Mouse (Mus musculus): ENCODE measurements around the gene Pdss2. TPM values are rescaled to one million over a fixed set of nuclear protein-coding genes. Genes with fewer than 3 reads are reported as not detected.

The Pdss2 gene
- polyA plus RNA-seq, 1 experiment from 2014 or later, result 13.4 TPM

DNA sequence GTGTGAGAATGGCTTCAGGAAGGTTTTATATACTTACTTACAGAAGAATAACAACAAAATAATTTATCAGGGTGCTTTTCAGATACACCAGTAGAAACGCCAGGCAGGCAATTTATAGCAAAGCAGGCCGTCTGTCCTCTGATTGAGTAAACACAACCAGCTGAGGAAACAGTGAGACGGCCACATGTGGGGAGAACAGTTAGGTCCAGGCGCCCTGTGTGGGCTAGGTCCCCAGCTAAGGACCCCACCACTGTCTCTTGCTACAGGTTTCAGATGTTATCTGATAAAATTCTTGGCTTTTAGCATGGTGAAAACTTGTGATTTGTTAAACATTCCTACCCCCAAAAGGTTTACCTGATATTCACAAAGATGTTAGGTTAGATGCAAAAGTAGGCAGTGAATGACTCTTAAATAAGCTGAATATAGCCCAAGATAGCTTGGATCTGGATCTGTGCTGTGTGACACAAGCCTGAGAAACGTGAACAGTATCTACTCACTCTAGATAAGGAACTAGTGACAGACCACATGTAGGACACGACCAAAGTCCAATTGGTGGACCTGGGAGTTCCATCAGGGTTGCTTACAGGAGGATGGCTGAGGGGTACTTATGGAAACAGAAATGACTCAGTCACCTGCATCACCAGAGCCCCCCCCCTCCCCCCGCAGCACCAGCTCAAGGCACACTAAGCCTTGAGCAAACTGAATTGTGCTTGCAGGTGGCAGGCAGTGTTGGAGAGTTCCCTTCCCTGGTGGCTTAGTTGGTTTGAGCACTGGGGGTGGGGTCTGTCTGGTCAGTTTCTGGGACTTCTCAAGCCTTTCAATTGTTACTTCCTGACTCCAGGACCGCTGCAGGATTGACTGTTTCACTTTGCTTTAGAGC lies 56.2 kb downstream of the Pdss2 start:
- no peak overlapping the region for H3K4me3 ChIP-seq (ENCODE audit: low read depth, low read length)
- H3K27ac ChIP-seq (replicated peaks; ENCODE audit: low read depth, low read length), result no peak overlapping the region
- H3K36me3 ChIP-seq (ENCODE audit: control insufficient read depth, insufficient read depth, low read length), result no peaks in the 10 kb centered on the region
- no peak overlapping the region for H3K9ac ChIP-seq (ENCODE audit: low read length)
- ATAC-seq (ENCODE audit: insufficient number of reproducible peaks, low FRiP score, low TSS enrichment, low read depth) (no peak), DNase-seq (ENCODE audit: low spot score) (no peak)
- H3K27me3 ChIP-seq (ENCODE audit: control insufficient read depth, insufficient read depth, low read length), result no peaks in the 10 kb centered on the region
- no peaks in the 10 kb centered on the region; the same call in 1 of the 2 replicates for H3K4me1 ChIP-seq (ENCODE audit: control insufficient read depth, insufficient read depth, low read length)
- H3K9me3 ChIP-seq (ENCODE audit: control insufficient read depth, low read length), result no peaks in the 10 kb centered on the region
- H3K4me2 ChIP-seq (ENCODE audit: low read depth, severe bottlenecking), result no peak overlapping the region
- WGBS, result 56% methylated on average over 8 of the region's 8 CpGs

DNA sequence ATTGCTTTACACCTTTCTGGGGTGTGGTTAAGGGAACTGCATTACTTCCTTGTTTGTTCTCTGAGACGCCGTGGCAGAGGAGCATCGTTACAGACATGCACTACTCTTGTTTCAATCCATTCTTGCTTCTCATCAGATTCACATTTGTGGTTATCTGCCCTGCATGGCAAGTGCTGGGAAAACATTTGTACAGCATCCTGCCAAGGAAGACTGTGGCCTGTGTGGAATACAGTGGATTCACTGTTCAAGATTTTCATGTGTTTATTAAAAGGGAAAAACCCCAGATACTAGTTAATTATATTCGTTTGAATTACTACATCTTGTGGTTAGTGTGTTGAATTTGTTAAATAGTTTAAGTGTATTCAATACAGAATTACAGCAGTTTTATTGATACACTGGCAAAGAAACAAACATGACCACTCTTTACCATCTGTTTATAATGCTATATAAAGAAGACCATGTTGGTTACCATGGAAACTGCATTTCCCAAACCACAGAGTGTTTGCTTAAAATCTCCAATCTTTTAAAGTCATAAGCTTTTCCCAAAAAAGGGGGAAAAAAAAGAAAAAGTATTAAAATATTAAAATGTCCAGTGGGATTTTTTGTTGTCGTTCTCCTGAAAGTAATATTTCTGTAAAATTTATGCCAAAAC lies 58.5 kb downstream of the Pdss2 start:
- Histone ChIP-seq H3K4me1 (ENCODE audit: control insufficient read depth, insufficient read depth, low read length) (no peaks in the 10 kb centered on the region; the same call in 1 of the 2 replicates), H3K36me3 (ENCODE audit: control insufficient read depth, insufficient read depth, low read length) (no peaks in the 10 kb centered on the region), H3K27ac (replicated peaks; ENCODE audit: low read depth, low read length) (no peak overlapping the region), H3K4me2 (ENCODE audit: low read depth, severe bottlenecking) (no peak overlapping the region), H3K4me3 (ENCODE audit: low read depth, low read length) (no peak overlapping the region), H3K9me3 (ENCODE audit: control insufficient read depth, low read length) (no peaks in the 10 kb centered on the region), H3K9ac (ENCODE audit: low read length) (0 out of 2 replicates have a peak overlapping the region, but pooled peaks have one; percentile 17), H3K27me3 (ENCODE audit: control insufficient read depth, insufficient read depth, low read length) (no peaks in the 10 kb centered on the region)
- DNase-seq (ENCODE audit: low spot score), result no peak
- ATAC-seq (ENCODE audit: insufficient number of reproducible peaks, low FRiP score, low TSS enrichment, low read depth), result no peak
- WGBS, result 84% methylated on average over 5 of the region's 5 CpGs

DNA sequence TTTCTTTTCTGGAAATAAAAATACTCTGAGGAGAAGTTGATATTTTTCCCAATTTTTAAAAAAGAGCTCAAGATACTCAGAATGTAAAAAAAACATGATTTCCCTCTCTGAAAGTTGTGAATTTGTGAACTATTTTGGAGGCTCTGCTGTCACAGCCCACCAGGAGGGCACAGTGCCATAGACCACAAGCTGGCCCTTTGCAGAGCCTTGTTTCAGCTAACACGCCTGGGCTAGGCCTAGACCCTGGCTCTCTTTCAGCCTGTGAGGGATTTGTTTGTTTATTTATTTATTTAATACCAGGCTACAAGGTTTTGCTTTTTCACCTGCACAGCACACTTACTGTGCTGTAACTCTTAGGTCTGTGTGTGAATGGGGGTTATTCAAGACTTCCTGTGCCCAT lies 64.3 kb downstream of the Pdss2 start:
- no peak for DNase-seq (ENCODE audit: low spot score)
- 74% methylated on average over 1 of the region's 1 CpGs for WGBS
- no peak overlapping the region for H3K4me2 ChIP-seq (ENCODE audit: low read depth, severe bottlenecking)
- H3K9me3 ChIP-seq (ENCODE audit: control insufficient read depth, low read length), result no peaks in the 10 kb centered on the region
- H3K27me3 ChIP-seq (ENCODE audit: control insufficient read depth, insufficient read depth, low read length), result no peaks in the 10 kb centered on the region
- no peak overlapping the region for H3K9ac ChIP-seq (ENCODE audit: low read length)
- H3K36me3 ChIP-seq (ENCODE audit: control insufficient read depth, insufficient read depth, low read length), result no peaks in the 10 kb centered on the region
- no peaks in the 10 kb centered on the region for H3K4me1 ChIP-seq (ENCODE audit: control insufficient read depth, insufficient read depth, low read length)
- no peak overlapping the region for H3K4me3 ChIP-seq (ENCODE audit: low read depth, low read length)
- H3K27ac ChIP-seq (replicated peaks; ENCODE audit: low read depth, low read length), result no peak overlapping the region
- no peak for ATAC-seq (ENCODE audit: insufficient number of reproducible peaks, low FRiP score, low TSS enrichment, low read depth)

DNA sequence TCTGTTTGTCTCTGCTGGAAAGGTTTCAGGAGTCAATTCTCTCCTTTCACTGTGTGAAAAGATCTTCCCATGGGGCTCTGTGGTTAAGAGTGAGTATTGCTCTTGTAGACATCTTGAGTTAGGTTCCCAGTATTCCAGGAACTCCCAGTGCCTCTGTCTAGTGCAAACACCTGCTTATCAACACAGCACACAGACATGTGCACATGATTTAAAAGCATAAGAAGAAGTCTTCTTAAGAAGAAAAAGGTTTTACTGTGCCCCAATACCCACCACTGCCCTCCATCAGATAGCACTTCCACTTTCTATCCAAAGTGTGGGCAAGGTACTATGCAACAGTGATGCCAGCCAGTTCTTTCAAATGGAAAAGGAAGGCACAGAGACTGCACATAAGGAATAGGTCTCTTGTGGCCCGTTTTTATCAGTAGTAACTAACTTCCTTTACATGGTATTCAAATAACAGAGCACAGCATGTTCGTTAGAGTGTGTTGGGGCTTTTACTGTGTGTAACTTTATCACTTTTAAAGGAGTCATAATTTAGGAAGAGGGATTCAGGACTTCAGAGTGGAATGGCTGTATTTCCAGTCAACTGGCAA lies 69.4 kb downstream of the Pdss2 start:
- H3K4me2 ChIP-seq (ENCODE audit: low read depth, severe bottlenecking), result no peak overlapping the region
- WGBS, result 44% methylated on average over 2 of the region's 2 CpGs
- no peaks in the 10 kb centered on the region for H3K36me3 ChIP-seq (ENCODE audit: control insufficient read depth, insufficient read depth, low read length)
- H3K27me3 ChIP-seq (ENCODE audit: control insufficient read depth, insufficient read depth, low read length), result no peaks in the 10 kb centered on the region
- no peaks in the 10 kb centered on the region for H3K9me3 ChIP-seq (ENCODE audit: control insufficient read depth, low read length)
- no peaks in the 10 kb centered on the region for H3K4me1 ChIP-seq (ENCODE audit: control insufficient read depth, insufficient read depth, low read length)
- H3K4me3 ChIP-seq (ENCODE audit: low read depth, low read length), result no peak overlapping the region
- DNase-seq (ENCODE audit: low spot score) (no peak), ATAC-seq (ENCODE audit: insufficient number of reproducible peaks, low FRiP score, low TSS enrichment, low read depth) (no peak)
- no peak overlapping the region for H3K27ac ChIP-seq (replicated peaks; ENCODE audit: low read depth, low read length)
- H3K9ac ChIP-seq (ENCODE audit: low read length), result no peak overlapping the region

DNA sequence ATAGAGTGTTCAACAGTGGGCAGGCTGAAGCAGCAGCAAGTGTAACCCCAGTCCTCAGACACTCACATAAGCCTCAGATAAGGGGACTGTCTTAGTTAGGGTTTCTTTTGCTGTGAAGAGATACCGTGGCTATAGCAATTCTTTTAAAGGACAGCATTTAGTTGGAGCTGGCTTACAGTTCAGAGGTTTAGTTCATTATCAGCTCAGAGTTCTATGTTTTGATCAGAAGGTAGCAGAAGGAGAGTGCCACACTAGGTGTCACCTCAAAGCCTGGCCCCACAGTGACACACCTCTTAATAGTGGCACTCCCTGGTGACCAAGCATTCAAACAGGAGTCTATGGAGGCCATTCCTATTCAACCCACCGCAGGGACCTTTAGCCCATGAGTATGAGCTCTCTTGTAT lies 70.0 kb downstream of the Pdss2 start:
- no peaks in the 10 kb centered on the region for H3K27me3 ChIP-seq (ENCODE audit: control insufficient read depth, insufficient read depth, low read length)
- H3K36me3 ChIP-seq (ENCODE audit: control insufficient read depth, insufficient read depth, low read length), result no peaks in the 10 kb centered on the region
- WGBS, result 84% methylated on average over 2 of the region's 2 CpGs
- H3K27ac ChIP-seq (replicated peaks; ENCODE audit: low read depth, low read length), result no peak overlapping the region
- no peak overlapping the region for H3K4me2 ChIP-seq (ENCODE audit: low read depth, severe bottlenecking)
- no peaks in the 10 kb centered on the region for H3K4me1 ChIP-seq (ENCODE audit: control insufficient read depth, insufficient read depth, low read length)
- no peak for ATAC-seq (ENCODE audit: insufficient number of reproducible peaks, low FRiP score, low TSS enrichment, low read depth)
- no peak overlapping the region for H3K4me3 ChIP-seq (ENCODE audit: low read depth, low read length)
- no peaks in the 10 kb centered on the region for H3K9me3 ChIP-seq (ENCODE audit: control insufficient read depth, low read length)
- no peak overlapping the region for H3K9ac ChIP-seq (ENCODE audit: low read length)
- no peak for DNase-seq (ENCODE audit: low spot score)

DNA sequence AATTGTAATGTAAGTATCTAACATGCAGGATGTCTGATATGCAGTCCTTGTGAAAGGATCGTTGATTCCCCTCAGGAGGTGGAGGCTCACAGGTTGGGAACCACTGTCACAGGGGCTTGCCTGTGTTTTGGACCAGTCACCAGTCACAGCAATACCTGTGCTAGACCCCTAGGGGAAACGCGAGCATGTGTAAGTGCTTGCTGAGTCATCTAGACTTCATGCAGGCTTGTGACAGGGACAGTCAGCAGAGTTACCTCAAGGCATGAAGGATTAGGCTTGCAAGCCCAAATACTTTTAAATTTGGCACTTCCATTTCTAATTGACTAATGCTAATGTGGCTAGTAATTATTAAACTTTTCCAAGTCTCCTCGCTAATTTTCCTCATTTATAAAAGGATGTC lies 71.2 kb downstream of the Pdss2 start:
- Histone ChIP-seq H3K4me1 (ENCODE audit: control insufficient read depth, insufficient read depth, low read length) (no peaks in the 10 kb centered on the region), H3K4me2 (ENCODE audit: low read depth, severe bottlenecking) (no peak overlapping the region), H3K27me3 (ENCODE audit: control insufficient read depth, insufficient read depth, low read length) (no peaks in the 10 kb centered on the region), H3K27ac (replicated peaks; ENCODE audit: low read depth, low read length) (no peak overlapping the region), H3K4me3 (ENCODE audit: low read depth, low read length) (no peak overlapping the region), H3K9ac (ENCODE audit: low read length) (no peak overlapping the region), H3K36me3 (ENCODE audit: control insufficient read depth, insufficient read depth, low read length) (no peaks in the 10 kb centered on the region), H3K9me3 (ENCODE audit: control insufficient read depth, low read length) (no peaks in the 10 kb centered on the region)
- DNase-seq (ENCODE audit: low spot score), result no peak
- WGBS, result 75% methylated on average over 4 of the region's 4 CpGs
- ATAC-seq (ENCODE audit: insufficient number of reproducible peaks, low FRiP score, low TSS enrichment, low read depth), result no peak

DNA sequence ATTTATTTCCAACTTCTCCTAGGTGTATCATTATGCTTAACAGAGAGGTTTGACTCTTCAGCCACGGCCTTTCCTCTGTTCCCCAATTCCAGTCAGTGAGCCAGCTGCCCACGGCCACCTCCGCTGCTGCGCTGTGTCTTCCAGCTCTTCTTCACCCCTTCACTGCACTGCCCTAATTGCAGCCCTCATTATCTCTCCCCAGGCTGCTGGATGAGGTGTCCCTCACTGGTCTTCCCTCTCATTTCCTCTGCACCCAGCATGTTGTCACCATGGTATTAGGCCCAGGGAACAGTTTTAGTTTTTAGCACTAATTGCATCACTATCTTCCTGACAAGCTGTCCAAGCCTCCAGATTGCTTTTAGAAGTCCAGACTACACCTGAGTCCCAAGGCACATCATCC lies 73.0 kb downstream of the Pdss2 start:
- H3K27ac ChIP-seq (replicated peaks; ENCODE audit: low read depth, low read length), result no peak overlapping the region
- 63% methylated on average over 4 of the region's 4 CpGs for WGBS
- H3K4me2 ChIP-seq (ENCODE audit: low read depth, severe bottlenecking), result no peak overlapping the region
- no peaks in the 10 kb centered on the region for H3K4me1 ChIP-seq (ENCODE audit: control insufficient read depth, insufficient read depth, low read length)
- H3K36me3 ChIP-seq (ENCODE audit: control insufficient read depth, insufficient read depth, low read length), result no peaks in the 10 kb centered on the region
- no peaks in the 10 kb centered on the region for H3K27me3 ChIP-seq (ENCODE audit: control insufficient read depth, insufficient read depth, low read length)
- H3K9me3 ChIP-seq (ENCODE audit: control insufficient read depth, low read length), result no peaks in the 10 kb centered on the region
- H3K9ac ChIP-seq (ENCODE audit: low read length), result no peak overlapping the region
- H3K4me3 ChIP-seq (ENCODE audit: low read depth, low read length), result no peak overlapping the region
- DNase-seq (ENCODE audit: low spot score) (no peak), ATAC-seq (ENCODE audit: insufficient number of reproducible peaks, low FRiP score, low TSS enrichment, low read depth) (no peak)

DNA sequence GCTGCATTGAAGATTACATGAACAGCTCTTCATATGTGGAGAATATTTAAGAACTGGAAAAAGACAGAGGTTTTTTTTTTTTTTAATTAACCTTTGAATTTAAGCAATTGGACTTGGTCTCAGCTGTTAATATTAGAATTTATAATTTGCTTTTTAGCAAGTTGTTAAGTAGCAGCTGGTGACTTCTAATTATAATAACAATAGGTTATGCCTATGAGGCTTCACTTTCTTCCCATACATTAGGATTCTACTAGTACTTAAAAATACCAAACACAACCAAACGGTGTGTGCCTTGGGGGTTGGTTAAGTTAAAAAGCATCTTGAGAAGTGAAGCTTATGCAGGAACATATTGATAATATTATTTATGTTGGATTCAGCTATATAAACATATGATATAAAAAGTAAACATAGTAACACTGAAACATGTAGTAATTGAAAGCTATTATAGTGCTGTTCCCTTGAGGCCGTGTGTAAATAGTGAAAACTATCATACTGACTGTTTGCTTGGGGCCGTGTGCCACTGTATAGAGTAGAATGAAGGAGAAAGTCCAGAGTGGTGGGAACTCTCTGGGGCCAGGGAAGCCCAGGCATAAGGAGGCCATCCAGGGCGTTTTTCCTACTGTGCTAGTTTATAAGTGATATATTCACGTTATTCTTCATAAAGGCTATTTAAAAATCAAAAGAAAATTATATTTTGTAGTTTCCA lies 87.0 kb downstream of the Pdss2 start:
- H3K9ac ChIP-seq (ENCODE audit: low read length), result no peak overlapping the region
- 89% methylated on average over 5 of the region's 5 CpGs for WGBS
- H3K4me3 ChIP-seq (ENCODE audit: low read depth, low read length), result no peak overlapping the region
- no peak overlapping the region for H3K4me2 ChIP-seq (ENCODE audit: low read depth, severe bottlenecking)
- H3K27me3 ChIP-seq (ENCODE audit: control insufficient read depth, insufficient read depth, low read length), result no peaks in the 10 kb centered on the region
- ATAC-seq (ENCODE audit: insufficient number of reproducible peaks, low FRiP score, low TSS enrichment, low read depth), result no peak
- H3K27ac ChIP-seq (replicated peaks; ENCODE audit: low read depth, low read length), result no peak overlapping the region
- H3K4me1 ChIP-seq (ENCODE audit: control insufficient read depth, insufficient read depth, low read length), result no peaks in the 10 kb centered on the region
- H3K36me3 ChIP-seq (ENCODE audit: control insufficient read depth, insufficient read depth, low read length), result no peaks in the 10 kb centered on the region
- DNase-seq (ENCODE audit: low spot score), result no peak
- no peaks in the 10 kb centered on the region for H3K9me3 ChIP-seq (ENCODE audit: control insufficient read depth, low read length)
